Mouse (Mus musculus): ENCODE results near the gene Nudt9. TPM values are rescaled to one million over a fixed set of nuclear protein-coding genes. Genes with fewer than 3 reads are reported as not detected.

The Nudt9 gene
- polyA plus RNA-seq, 1 experiment from 2014 or later: 54.8 TPM

DNA sequence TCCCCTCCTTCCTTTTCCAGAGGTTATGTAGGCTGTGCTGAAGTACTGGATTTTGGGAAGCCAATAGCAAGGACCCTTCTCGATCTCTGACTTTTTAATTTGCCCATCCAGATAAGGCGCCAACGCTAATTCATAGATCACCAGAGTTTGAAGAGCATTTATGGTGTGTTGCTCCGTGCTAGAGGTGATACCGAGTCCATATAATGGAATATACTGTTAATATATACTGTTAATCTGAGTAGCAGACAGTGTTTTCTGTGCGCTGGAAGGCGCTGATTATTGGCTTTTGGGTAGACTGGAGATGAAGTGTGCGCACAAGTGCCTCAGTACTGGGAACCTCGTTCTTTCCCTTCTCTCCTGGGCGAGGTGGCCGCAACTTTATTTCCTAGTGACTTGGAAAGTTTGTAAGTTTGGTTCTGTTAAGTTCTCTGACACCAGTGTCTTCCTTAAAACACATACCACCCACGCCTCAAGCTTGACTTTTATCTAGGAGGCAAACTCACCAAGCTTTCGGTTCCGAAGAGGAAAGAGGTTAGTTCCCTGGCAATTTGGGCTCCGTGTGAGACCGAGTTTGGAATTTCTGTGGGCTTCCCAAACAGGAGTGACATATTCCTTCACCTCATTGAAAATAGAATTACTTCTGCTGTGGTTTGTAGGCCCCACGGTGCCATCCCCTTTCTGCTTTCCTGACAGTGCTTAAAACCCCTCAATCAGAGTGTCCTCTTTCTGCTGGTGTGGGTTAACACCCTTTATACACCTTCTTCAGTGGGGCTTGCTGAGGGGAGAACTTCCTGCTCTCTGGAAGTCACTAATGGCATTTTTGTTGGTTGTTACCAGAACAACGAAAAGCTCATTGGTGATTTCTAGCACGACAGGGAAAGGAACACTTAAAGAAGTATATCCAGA, 1.3 kb downstream of the Nudt9 start:
- H3K36me3 ChIP-seq (ENCODE audit: control insufficient read depth, insufficient read depth, low read length): peaks cover 9% of the 10 kb centered on the region; the same call in 1 of the 2 replicates
- H3K27ac ChIP-seq (ENCODE audit: low read length): peak overlapping the region; percentile 84; the same call in 1 of the 2 replicates
- peak overlapping the region; percentile 70 for H3K4me2 ChIP-seq (replicated peaks; ENCODE audit: low read depth, low read length)
- ATAC-seq (ENCODE audit: insufficient number of reproducible peaks, insufficient read depth, low FRiP score, low read depth): no peak
- H3K4me3 ChIP-seq (ENCODE audit: low read depth, low read length): peak overlapping the region; percentile 81
- no peaks in the 10 kb centered on the region for H3K27me3 ChIP-seq (ENCODE audit: control insufficient read depth, insufficient read depth, low read length)
- no peaks in the 10 kb centered on the region for H3K9me3 ChIP-seq (ENCODE audit: control insufficient read depth, low read depth, low read length)
- WGBS: 5% methylated on average over 19 of the region's 19 CpGs
- peaks cover 14% of the 10 kb centered on the region; the same call in 1 of the 2 replicates for H3K4me1 ChIP-seq (ENCODE audit: control insufficient read depth, insufficient read depth, low read length)
- H3K9ac ChIP-seq (replicated peaks; ENCODE audit: low read depth, low read length): peak overlapping the region; percentile 83

DNA sequence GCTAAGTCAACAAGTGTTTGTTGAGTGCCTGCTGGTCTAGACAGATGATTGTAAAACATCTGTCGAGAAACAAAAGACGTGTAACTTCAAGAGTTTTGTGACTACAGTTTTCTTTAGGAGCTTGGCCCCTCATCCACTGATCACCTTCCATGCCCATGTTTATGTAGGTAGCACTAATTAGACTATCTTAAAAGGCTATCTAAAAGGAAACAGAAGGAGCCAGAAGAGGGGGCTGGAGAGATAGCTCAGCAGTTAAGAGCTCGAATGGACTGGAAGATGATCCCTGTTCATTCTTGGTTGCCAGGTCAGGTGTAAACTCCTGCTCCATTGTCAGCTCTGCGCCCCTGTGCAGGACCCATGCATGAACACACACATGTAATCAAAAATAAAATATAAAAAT, 2.0 kb downstream of the Nudt9 start:
- Histone ChIP-seq H3K36me3 (ENCODE audit: control insufficient read depth, insufficient read depth, low read length) (peaks cover 9% of the 10 kb centered on the region; the same call in 1 of the 2 replicates), H3K9me3 (ENCODE audit: control insufficient read depth, low read depth, low read length) (no peaks in the 10 kb centered on the region), H3K4me2 (replicated peaks; ENCODE audit: low read depth, low read length) (peak overlapping the region; percentile 70), H3K4me1 (ENCODE audit: control insufficient read depth, insufficient read depth, low read length) (peaks cover 14% of the 10 kb centered on the region; the same call in 1 of the 2 replicates), H3K9ac (replicated peaks; ENCODE audit: low read depth, low read length) (no peak overlapping the region), H3K4me3 (ENCODE audit: low read depth, low read length) (peak overlapping the region; percentile 81; the same call in 1 of the 2 replicates), H3K27me3 (ENCODE audit: control insufficient read depth, insufficient read depth, low read length) (no peaks in the 10 kb centered on the region), H3K27ac (ENCODE audit: low read length) (no peak overlapping the region)
- 37% methylated on average over 4 of the region's 4 CpGs for WGBS
- ATAC-seq (ENCODE audit: insufficient number of reproducible peaks, insufficient read depth, low FRiP score, low read depth): no peak

GRCm38 (mm10) chr5:104052956-104053355, 6.8 kb downstream of the Nudt9 start:
- WGBS: 56% methylated on average over 8 of the region's 8 CpGs
- no peaks in the 10 kb centered on the region for H3K27me3 ChIP-seq (ENCODE audit: control insufficient read depth, insufficient read depth, low read length)
- no peak overlapping the region for H3K27ac ChIP-seq (ENCODE audit: low read length)
- H3K4me3 ChIP-seq (ENCODE audit: low read depth, low read length): no peak overlapping the region
- ATAC-seq (ENCODE audit: insufficient number of reproducible peaks, insufficient read depth, low FRiP score, low read depth): no peak
- no peak overlapping the region for H3K9ac ChIP-seq (replicated peaks; ENCODE audit: low read depth, low read length)
- no peaks in the 10 kb centered on the region for H3K9me3 ChIP-seq (ENCODE audit: control insufficient read depth, low read depth, low read length)
- peaks cover 4% of the 10 kb centered on the region; the same call in 1 of the 2 replicates for H3K4me1 ChIP-seq (ENCODE audit: control insufficient read depth, insufficient read depth, low read length)
- H3K4me2 ChIP-seq (replicated peaks; ENCODE audit: low read depth, low read length): no peak overlapping the region
- peaks cover 9% of the 10 kb centered on the region; the same call in 1 of the 2 replicates for H3K36me3 ChIP-seq (ENCODE audit: control insufficient read depth, insufficient read depth, low read length)

DNA sequence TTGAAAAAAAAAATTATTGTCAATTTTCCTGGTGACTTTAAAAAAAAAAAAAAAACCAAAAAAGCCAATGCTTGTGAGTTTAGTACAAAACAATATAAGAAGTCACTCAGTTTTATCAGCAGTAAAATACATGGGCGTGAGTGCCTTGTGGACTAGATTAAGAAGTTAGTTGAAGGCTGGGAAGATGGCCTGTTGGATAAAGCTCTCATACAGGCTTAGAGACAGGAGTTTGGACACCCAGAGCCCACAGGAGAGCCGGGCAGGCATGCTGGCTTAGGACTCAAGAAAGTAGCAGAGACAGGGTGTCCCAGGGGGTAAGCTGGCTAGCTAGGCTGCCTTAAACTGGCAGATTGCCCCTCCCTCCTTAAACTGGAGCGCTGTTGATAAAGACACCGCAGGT, 8.8 kb downstream of the Nudt9 start:
- 94% methylated on average over 4 of the region's 4 CpGs for WGBS
- Histone ChIP-seq H3K4me3 (ENCODE audit: low read depth, low read length) (no peak overlapping the region), H3K36me3 (ENCODE audit: control insufficient read depth, insufficient read depth, low read length) (peaks cover 9% of the 10 kb centered on the region; the same call in 1 of the 2 replicates)

DNA sequence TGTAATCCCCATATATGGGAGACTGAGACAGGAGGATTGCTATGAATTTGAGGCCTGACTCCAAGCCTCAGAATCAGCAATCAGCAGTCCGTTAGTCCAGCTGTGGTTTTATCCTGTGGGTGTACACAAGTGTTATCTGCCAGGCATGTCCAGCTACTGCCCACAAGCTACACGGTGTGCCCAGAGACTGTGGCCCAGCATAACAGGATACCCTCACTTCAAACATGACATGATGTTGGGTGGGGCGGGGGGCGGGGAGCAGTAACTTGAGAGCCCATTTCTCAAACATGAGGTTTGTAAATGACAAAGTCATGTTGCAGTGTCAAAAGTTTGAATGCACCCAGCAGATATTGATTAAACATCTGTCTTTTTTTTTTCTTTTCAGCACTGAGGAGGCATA, 9.7 kb downstream of the Nudt9 start:
- Histone ChIP-seq H3K27ac (ENCODE audit: low read length) (no peak overlapping the region), H3K4me1 (ENCODE audit: control insufficient read depth, insufficient read depth, low read length) (no peaks in the 10 kb centered on the region), H3K9ac (replicated peaks; ENCODE audit: low read depth, low read length) (no peak overlapping the region), H3K36me3 (ENCODE audit: control insufficient read depth, insufficient read depth, low read length) (peaks cover 13% of the 10 kb centered on the region), H3K4me2 (replicated peaks; ENCODE audit: low read depth, low read length) (no peak overlapping the region), H3K27me3 (ENCODE audit: control insufficient read depth, insufficient read depth, low read length) (no peaks in the 10 kb centered on the region), H3K9me3 (ENCODE audit: control insufficient read depth, low read depth, low read length) (no peaks in the 10 kb centered on the region), H3K4me3 (ENCODE audit: low read depth, low read length) (no peak overlapping the region)
- ATAC-seq (ENCODE audit: insufficient number of reproducible peaks, insufficient read depth, low FRiP score, low read depth): no peak
- WGBS: 83% methylated on average over 4 of the region's 4 CpGs

More for the DNA sequence above, 8.8 kb downstream of the Nudt9 start:
- H3K9ac ChIP-seq (replicated peaks; ENCODE audit: low read depth, low read length): no peak overlapping the region
- no peaks in the 10 kb centered on the region for H3K9me3 ChIP-seq (ENCODE audit: control insufficient read depth, low read depth, low read length)
- H3K27me3 ChIP-seq (ENCODE audit: control insufficient read depth, insufficient read depth, low read length): no peaks in the 10 kb centered on the region
- H3K4me2 ChIP-seq (replicated peaks; ENCODE audit: low read depth, low read length): no peak overlapping the region
- H3K27ac ChIP-seq (ENCODE audit: low read length): no peak overlapping the region
- ATAC-seq (ENCODE audit: insufficient number of reproducible peaks, insufficient read depth, low FRiP score, low read depth): no peak
- H3K4me1 ChIP-seq (ENCODE audit: control insufficient read depth, insufficient read depth, low read length): no peaks in the 10 kb centered on the region

GRCm38 (mm10) chr5:104056295-104056694, 10.2 kb downstream of the Nudt9 start:
- WGBS: 90% methylated on average over 7 of the region's 7 CpGs
- Histone ChIP-seq H3K9ac (replicated peaks; ENCODE audit: low read depth, low read length) (no peak overlapping the region), H3K27ac (ENCODE audit: low read length) (no peak overlapping the region), H3K4me2 (replicated peaks; ENCODE audit: low read depth, low read length) (no peak overlapping the region), H3K4me3 (ENCODE audit: low read depth, low read length) (no peak overlapping the region), H3K4me1 (ENCODE audit: control insufficient read depth, insufficient read depth, low read length) (no peaks in the 10 kb centered on the region), H3K9me3 (ENCODE audit: control insufficient read depth, low read depth, low read length) (no peaks in the 10 kb centered on the region), H3K27me3 (ENCODE audit: control insufficient read depth, insufficient read depth, low read length) (no peaks in the 10 kb centered on the region), H3K36me3 (ENCODE audit: control insufficient read depth, insufficient read depth, low read length) (peaks cover 11% of the 10 kb centered on the region)
- ATAC-seq (ENCODE audit: insufficient number of reproducible peaks, insufficient read depth, low FRiP score, low read depth): no peak

GRCm38 (mm10) chr5:104058021-104058420, 11.9 kb downstream of the Nudt9 start:
- no peaks in the 10 kb centered on the region for H3K4me1 ChIP-seq (ENCODE audit: control insufficient read depth, insufficient read depth, low read length)
- H3K27ac ChIP-seq (ENCODE audit: low read length): no peak overlapping the region
- no peak overlapping the region for H3K9ac ChIP-seq (replicated peaks; ENCODE audit: low read depth, low read length)
- H3K4me2 ChIP-seq (replicated peaks; ENCODE audit: low read depth, low read length): no peak overlapping the region
- no peaks in the 10 kb centered on the region for H3K27me3 ChIP-seq (ENCODE audit: control insufficient read depth, insufficient read depth, low read length)
- no peak for ATAC-seq (ENCODE audit: insufficient number of reproducible peaks, insufficient read depth, low FRiP score, low read depth)
- no peak overlapping the region for H3K4me3 ChIP-seq (ENCODE audit: low read depth, low read length)
- H3K36me3 ChIP-seq (ENCODE audit: control insufficient read depth, insufficient read depth, low read length): peaks cover 8% of the 10 kb centered on the region
- no peaks in the 10 kb centered on the region for H3K9me3 ChIP-seq (ENCODE audit: control insufficient read depth, low read depth, low read length)
- WGBS: 67% methylated on average over 15 of the region's 15 CpGs

GRCm38 (mm10) chr5:104059628-104060027, 13.5 kb downstream of the Nudt9 start:
- Histone ChIP-seq H3K4me2 (replicated peaks; ENCODE audit: low read depth, low read length) (no peak overlapping the region), H3K4me1 (ENCODE audit: control insufficient read depth, insufficient read depth, low read length) (no peaks in the 10 kb centered on the region), H3K27ac (ENCODE audit: low read length) (no peak overlapping the region), H3K36me3 (ENCODE audit: control insufficient read depth, insufficient read depth, low read length) (peaks cover 8% of the 10 kb centered on the region), H3K9ac (replicated peaks; ENCODE audit: low read depth, low read length) (no peak overlapping the region; the same call in 1 of the 2 replicates), H3K27me3 (ENCODE audit: control insufficient read depth, insufficient read depth, low read length) (no peaks in the 10 kb centered on the region), H3K4me3 (ENCODE audit: low read depth, low read length) (no peak overlapping the region), H3K9me3 (ENCODE audit: control insufficient read depth, low read depth, low read length) (no peaks in the 10 kb centered on the region)
- WGBS: 65% methylated on average over 9 of the region's 9 CpGs
- no peak for ATAC-seq (ENCODE audit: insufficient number of reproducible peaks, insufficient read depth, low FRiP score, low read depth)

Measured in stomach, embryonic 14.5 days (tissue).